Mouse (Mus musculus) layer of hippocampus, adult 11-12 months (tissue): ENCODE results near the gene Zfp277.

Experiments used
- DNase-seq: peaks from one replicate; pipeline ENCODE4 v3.0.0; 2022; ENCODE audit warnings: low spot score

Zfp277 gene

DNA sequence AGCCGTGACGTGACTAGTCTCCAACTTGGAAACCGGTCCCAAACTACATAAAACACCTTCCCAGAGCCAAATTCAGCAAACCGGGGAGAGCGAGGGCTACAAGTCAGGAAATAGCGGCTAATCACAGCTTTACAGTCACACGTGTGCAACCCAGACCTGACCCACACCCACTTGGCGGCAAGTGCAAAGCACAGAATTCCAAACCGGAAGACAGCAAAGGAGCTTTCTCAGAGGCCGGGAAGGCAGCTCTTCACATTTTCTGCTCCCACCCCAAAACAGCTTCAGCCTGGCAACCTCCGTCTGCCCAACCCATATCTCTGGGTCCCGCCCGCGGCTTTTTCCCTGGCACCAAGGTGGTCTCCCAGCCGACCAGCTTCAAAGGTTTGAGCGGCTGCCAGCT lies 496 bp downstream of the Zfp277 start:
- DNase-seq, result no peak

DNA sequence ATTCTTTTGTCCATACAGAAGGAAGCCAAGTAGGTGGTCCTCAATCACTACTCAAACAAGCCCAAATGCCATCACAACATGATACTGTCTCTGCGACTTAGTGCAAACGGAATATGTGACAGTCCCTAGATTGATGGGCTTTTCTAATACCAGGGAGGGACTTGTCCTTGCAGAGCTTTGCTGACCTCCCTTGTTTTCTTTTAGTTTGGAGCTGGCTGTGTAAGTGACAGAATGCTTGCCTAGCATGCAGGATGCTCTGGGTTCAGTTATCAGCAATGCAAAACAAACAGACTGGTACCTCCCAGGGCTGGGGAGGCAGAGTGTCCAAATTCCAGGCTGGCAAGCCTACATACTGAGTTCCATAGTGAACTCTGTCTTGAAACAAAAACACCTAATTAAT lies 7.7 kb downstream of the Zfp277 start:
- no peak for DNase-seq

DNA sequence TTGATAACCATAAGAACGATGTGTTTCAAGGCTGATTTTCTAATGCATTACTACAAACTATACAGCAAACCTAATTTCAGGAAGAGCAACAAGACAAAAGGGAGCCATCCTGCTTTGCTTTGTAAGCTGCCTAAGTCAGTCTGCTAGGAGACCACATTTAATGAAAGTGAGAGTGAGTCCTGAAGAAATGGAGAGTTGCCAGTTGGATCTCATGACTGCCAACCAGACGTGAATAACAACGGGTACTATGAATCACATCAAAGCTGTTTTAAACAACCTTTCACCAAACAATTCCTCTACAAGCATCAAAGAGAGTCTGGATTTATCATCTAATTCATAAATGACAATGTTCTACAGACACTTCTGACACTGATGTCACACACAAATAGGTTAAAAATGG lies 11.6 kb downstream of the Zfp277 start:
- DNase-seq, result peak; percentile 28

DNA sequence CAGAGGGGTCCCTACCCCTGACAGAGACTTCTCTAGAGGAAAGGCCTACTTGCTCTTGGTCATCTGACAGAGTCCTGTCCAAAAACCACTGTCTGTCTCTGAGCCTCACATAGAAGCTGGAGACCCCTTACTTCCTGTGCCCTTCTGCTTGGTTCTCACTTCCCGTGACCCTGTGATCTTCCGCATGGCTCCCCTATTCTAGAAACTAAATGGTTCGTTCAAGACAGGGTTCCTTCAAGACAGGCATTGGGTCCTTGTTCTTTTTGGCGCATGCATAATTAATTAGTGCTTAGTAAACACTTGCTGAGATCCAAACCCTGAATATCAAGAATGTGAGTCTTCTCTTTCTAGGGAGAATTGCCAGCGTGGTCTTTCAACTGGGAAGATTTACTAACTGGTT lies 14.6 kb downstream of the Zfp277 start:
- DNase-seq, result no peak

DNA sequence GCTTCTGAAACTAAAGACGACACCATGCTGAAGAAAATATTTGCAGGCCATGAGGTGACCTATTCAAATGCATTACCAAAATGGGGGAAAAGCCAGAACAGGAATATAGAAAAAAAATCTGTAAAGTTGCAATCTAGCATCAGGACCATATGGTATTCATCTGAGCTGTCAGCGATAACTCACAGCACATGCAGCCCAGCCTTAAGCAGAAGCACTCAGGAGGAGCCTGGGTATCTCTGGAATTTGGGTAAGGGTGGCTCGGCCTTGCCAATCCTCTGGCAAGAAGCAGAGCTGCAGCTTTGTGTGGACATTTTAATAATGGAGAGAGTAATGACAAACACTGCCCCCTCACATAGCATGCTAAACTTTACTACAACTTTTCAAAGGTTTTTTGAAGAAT lies 15.7 kb downstream of the Zfp277 start:
- DNase-seq, result no peak

DNA sequence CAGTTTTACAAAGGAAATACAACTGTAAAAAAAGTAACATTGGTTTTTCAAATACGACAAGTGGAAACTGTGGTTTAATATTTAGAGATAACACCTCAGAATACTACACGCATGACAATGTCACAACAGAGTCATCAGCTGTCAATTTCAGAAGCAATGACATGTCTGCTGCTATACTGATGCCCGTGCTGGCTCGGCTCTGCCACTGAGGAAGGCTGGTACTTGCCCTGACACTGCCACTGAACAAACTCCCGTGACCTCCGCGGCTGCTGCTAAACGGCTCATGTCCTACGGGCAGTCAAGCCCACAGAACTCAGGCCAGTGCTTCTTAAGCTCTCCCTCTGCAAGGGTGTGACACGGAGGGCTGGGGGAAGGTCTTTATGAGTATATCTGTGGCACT lies 18.1 kb downstream of the Zfp277 start:
- no peak for DNase-seq

DNA sequence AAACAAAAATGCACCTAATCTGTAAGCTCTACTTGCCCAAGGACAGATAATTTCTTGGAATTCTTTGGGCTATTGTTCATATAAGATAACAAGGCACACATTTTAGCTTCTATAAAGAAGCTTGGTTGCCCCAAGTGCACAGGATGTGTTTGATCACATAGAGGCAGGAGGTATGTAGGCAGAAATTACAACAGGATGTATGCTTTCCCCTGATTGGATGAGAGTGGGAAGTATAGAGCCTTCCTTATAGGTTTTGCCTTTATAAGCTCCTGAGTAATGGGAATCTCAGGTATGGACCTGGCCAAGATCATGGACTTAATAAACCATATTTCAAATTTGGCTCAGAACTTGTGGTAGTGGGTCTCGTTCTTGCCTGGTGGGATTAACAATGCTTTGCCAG lies 20.7 kb downstream of the Zfp277 start:
- DNase-seq, result no peak

DNA sequence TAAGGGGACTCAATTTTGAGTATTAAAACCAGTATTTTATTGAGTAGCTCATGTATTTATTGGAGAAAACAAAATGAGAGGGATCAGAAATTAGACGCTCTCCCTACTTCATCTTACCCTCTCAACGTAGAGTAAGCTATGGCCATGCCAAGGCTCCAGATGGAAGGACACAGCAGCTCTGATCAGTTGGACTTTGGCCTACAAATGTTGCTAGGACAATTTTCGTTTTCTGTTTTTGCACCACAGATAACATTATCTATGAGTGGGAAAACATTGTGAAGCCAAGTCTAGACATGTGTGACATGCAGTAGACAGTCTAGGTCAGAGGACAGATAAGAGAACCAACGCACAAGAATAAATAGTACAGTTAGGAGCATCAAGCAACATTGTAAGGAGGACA lies 28.4 kb downstream of the Zfp277 start:
- no peak for DNase-seq

DNA sequence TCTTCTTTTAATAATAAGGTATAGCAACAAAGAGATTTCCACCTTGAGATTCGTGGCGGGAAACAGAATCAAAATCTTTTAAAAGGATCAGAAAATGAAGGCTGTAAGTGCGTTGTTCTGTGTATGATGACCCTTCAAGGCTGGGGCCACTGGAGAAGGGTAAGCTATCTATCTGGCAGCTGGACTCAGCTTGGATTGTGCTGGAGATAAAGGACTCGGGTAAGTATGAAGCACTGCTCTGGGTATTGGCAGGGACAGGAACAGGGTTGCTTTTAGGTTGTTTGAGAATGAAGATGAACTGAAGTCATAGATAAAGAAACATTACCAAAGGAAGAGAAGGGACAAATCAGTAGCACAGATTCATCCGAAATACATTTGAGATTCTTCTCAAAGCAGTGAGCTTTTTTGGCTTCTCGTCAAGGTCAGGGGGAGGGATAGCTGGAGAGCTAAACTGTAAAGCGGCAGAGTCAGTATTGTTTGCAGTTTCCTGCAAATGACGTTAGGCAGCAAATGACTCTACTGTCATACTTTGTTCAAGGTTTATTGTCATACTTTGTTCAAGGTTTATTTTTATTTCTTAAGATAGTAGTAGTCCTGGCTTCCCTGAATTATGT lies 30.3 kb downstream of the Zfp277 start:
- no peak for DNase-seq

DNA sequence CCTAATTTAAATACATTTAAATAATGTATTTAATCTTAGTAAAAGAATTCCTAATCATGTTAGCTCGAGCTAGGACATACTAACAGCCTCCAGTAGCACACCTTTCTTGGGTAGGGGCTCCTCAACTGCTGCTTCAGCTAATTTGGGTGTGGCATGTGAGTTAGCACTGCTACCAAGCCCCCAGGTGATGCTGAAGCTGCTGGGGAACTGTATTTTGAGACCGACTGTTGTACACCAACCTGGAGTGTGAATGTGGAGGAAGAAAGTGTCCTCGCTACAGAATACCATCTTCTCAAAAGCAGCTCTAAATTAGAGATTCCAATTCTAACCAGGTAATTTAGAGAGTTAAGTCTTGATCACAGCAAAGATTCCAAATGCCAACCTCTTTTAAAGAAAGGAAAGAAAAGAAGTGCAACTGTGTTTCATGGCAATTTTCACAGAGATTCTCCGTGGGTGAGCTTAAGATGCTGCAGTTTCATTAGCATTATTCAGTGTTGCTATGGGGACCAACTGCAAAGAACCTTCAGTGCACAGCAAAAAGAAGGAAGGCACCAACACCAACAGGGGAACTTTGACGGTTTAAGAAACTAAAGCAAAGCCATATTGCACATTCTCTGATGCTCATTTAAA lies 30.9 kb downstream of the Zfp277 start:
- DNase-seq, result no peak

DNA sequence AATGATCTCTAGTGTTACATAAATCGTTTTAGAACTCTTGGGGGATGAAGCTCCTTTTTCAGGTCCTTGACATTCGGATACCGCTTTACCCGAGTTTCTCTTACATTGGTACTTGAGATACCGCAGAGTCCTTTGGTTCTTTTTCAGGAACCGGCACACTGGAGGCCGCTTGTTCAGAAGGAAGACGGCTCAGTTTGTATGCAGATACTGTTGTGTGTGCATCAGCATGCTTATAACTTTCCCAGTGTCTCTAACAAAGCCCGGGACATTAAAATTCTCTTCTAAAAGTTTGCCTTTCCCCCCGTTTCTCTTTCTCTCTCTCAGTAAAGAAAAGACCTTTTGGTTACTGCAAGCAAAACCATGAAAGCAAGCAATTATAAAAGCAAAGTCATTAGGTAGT lies 45.9 kb downstream of the Zfp277 start:
- DNase-seq, result no peak

DNA sequence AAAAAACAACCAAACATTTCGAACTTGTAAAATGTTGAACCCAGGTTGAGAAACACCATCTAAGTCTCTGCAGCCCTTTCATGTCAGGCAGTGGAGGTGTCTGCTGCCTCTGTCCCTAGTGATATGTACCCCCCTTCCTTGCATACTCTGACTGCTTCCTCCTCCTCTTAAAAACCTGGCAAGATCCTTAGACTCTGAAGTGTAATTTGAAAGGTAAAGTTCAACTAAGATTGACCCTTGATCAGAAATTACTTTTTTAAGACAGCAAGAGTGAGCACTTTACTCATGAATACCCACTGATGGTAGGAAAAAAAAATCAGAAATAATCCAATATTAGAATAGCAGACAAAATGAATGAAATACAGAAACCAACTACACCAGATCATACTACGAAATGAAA lies 46.3 kb downstream of the Zfp277 start:
- no peak for DNase-seq

DNA sequence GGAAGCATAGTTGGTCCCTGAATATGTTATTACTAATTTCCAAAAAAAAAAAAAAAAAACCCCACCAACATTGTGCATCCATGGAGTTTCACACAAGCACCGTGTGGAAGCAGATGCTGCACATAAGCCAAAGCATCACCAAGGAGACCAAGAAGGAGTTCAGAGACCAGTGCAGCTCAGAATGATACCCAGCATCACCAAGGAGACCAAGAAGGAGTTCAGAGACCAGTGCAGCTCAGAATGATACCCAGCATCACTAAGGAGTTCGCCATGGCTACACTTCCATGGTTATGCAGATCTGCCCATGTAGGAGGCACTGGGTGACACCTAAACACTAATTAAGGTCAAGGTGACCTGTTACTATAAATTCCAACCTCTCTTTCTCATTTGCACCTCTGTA lies 46.8 kb downstream of the Zfp277 start:
- DNase-seq, result no peak

DNA sequence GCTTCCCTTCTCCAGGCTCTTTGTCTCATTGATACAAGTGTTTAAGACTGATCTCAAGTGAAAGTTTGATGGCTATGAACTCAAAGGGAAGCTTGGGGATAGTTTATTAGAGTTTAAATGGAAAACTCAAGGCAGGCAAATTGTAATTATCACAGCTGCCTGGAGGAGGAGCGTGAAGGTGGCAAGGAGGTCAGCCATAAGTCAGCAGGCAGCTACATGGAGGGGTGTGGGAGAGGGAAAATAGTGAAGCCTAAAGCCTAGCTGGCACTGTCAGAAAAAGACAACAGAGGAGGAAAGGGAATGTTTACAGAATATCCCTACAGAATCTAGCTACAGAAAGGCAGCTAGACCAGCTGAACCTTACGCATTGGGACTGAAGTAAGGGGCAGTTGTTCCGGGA lies 52.8 kb downstream of the Zfp277 start:
- no peak for DNase-seq

DNA sequence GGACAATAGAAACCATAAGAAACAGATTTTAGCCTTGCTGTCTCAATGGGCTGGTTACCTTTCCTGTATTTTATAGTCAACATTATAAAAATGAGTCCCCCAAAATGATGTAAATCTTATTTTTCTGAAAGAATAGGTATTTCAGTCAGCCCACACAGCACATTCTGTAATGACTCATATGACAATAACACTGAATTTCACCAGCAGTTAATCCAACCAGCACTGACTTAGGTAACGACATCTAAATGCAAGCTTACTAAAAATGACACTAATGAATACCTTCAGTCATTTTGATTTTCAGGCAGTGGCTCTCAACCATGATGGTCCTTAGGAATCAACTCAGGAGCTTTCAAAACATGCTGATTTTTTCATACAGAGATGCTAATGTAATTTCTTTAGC lies 54.4 kb downstream of the Zfp277 start:
- DNase-seq, result no peak

DNA sequence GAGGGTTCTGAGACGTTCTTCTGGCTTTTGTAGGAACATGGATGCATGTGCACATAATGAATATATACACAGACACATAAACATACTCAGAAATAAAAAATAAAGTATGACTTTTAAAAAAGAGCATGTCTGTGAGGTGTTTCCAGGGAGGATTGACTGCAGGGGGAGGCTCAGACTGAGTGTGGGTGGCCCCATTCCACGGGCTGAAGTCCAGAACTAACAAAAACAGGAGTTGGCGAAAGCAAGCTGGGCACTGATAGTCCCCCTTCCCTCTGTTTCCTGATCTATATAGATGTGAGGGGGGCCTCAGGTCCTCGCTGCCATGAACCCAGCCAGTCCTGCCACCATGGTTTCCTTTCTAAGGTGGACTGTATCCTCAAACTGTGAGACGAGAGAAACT lies 57.9 kb downstream of the Zfp277 start:
- no peak for DNase-seq

DNA sequence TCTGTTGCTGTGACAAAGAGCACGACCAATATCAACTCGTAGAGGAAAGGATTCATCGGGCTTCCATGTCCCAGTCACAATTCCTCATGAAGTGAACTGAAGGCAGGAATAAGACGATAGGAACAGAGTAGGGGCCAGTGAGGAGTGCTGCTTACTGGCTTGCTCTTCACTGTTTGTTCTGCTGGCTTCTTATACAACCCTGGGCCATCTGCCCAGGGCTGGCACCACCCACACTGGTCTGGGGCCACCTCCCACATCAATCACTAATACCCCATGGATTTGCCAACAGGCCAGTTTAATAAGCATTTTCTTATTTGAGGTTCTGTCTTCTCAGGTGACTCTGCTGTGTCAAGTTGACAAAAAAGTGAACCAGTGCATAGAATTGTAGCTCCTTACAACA lies 60.4 kb downstream of the Zfp277 start:
- no peak for DNase-seq

DNA sequence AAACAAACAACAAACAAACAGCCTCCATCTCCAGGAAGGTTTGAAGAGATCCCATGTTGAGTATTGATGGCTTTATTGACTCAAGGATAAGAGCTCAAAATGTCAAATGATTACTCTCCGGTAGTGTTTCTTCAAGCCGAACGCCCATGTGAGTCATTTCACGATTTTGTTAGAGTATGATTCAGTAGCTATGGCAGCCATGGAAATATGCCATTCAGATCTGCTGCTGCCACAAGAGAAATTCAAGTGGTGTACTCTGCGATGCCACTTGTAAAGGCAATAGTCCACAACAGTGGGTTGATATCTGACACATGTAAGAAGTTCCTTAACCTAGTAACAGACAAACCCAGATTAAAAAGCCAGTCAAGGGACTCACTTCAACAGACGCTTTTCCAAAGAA lies 62.0 kb downstream of the Zfp277 start:
- DNase-seq, result no peak

DNA sequence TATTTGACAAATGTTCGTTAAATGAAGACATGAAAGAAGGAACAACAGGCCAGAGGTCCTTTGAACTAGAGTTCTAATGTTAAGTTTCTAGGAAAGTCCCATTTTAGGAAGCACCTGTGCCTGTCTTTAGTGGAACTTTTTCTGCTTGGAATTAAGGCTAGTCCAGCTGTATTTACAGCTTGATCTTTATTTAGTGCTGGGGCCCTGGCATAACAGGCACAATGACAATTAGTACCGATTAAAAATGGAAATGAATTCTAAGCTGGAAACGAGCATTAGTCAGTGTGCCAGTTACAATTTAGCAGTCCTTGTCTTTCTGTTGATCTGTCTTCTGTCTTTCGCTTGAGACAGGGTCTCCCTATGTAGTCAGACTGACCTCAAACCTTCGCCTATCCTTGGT lies 63.2 kb downstream of the Zfp277 start:
- no peak for DNase-seq

DNA sequence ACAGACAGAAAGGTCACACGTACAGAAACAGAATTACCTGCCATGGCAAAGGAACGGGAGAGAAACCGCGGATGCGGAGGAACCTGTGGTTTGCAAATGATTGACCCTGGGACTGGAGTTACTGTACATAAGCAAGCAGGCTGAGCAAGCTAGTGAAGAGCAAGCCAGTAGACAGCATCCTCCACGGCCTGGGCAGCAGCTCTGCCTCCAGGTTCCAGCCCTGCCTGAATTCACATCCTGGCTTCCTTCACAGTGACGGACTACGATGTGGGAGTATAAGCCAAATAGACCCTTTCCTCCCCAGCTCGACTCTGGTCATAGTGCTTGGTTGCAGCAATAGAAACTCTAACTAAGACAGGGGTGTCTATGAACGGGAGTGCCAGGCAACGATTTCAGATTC lies 63.9 kb downstream of the Zfp277 start:
- no peak for DNase-seq

DNA sequence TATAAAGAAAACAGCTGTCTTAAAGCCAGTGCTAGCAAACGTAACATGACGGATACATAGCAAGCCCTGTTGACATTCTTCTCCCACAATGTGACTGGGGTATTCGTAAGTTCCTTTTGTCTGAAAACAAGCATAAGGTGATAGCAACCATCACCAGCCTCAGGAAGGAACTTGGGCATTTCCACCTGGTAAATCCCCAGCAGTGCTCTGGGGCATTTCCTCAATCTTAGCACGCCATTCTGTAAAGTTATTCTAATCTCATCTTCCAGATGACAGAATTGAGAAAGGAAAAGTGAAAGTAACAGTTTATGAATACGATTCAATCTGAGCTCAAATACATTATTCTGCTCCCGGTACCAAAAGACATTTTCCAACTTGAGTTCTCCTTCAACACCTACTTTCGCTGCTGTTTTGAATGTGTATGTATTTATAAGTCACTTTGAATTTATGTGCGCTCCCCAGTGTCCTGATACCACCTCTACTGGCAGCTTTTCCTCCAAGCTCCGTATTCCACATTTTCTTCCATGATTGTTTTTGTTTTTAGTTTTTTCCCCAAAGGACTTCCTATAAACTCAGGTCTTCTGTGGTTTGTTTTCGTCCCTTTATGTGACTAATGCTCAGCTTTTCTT lies 64.4 kb downstream of the Zfp277 start:
- no peak for DNase-seq

DNA sequence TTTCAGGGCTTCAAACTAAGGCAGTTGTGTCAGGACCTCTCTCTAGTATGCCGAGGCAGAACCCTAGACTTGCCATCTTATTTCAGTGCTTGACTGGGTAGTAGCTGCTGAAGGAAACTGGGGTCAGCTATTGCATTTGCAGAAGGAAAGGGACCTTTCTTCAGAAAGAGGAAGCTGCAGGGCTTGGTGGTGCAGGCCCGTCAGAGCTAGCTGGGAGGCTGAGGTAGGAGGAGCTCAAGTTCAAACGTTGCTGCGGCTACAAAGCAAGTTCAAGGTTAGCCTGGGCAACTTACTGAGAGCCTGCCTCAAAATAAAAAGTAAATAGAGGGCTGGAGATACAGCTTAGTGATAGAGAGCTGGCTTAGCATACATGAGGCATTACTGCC lies 66.2 kb downstream of the Zfp277 start:
- DNase-seq, result no peak

DNA sequence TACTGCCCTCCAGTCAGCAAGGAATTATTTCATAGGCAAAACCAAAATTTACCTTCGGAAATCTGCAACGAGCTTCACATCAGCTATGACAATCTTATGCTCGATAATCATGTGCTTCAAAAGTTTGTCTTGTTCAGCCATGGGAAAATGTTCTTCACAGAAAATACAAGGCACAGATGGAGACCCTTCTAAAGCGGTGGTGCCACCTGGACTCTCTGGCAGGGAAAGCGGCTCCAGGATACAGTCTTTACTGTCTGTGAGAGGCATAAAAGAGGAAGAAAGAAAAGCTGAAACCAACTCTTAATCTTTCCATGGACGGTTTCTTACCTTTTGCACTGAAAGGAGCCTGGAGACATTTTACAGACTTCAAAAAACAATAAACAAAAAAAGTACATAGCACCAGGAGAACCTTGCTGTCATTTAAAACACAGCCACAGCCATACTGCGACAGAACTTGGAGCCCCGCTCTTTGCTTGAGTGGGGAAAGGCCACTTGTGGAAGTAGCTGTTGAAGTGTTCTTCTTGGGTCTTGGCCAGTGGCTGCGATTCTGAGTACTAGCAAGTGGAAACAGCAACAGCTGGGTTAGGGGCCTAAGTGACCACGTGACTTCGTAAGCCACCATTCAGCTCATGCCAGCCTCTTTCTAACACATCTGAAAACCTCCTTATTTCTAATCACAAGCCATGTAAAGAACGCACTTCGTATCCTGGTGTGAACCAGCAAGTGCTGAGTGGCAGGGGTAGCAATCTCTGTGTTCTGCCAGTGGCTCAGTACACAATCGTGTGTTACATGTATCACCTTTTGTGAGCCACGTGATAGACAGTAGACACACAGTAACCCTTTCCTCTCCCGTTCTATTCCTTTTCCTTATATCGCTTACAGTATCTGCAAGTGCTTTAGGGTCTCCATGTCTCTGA lies 66.8 kb downstream of the Zfp277 start:
- peak; percentile 71 for DNase-seq
